Mouse (Mus musculus) urinary bladder, postnatal 10 days (tissue): ENCODE data around the gene Zfp541.

Experiments
- DNase-seq: peaks from one replicate; pipeline ENCODE4 v3.0.0; 2022; ENCODE audit warnings: low spot score

The Zfp541 gene

GRCm38 (mm10) chr7:16044531-16044930 is 17.1 kb upstream of the Zfp541 start:
- DNase-seq: no peak

GRCm38 (mm10) chr7:16045538-16045937 is 16.1 kb upstream of the Zfp541 start:
- DNase-seq: no peak

- no peak for DNase-seq
Measured at GRCm38 (mm10) chr7:16046101-16046480, 15.5 kb upstream of the Zfp541 start.

- no peak for DNase-seq
Measured at GRCm38 (mm10) chr7:16046481-16047337, 14.9 kb upstream of the Zfp541 start.

GRCm38 (mm10) chr7:16047338-16048146 is 14.1 kb upstream of the Zfp541 start, which contains the start of gene Bicra:
TSS of gene Bicra (minus strand) at chr7:16047921.
- DNase-seq: peak; percentile 50

GRCm38 (mm10) chr7:16048164-16048564 is 13.4 kb upstream of the Zfp541 start:
- peak; percentile 81 for DNase-seq

GRCm38 (mm10) chr7:16048675-16049575 is 12.7 kb upstream of the Zfp541 start:
- no peak for DNase-seq

GRCm38 (mm10) chr7:16049576-16049915 is 12.1 kb upstream of the Zfp541 start:
- no peak for DNase-seq

- no peak for DNase-seq
Measured at GRCm38 (mm10) chr7:16050600-16050999, 11.0 kb upstream of the Zfp541 start.

GRCm38 (mm10) chr7:16051883-16052595 is 9.6 kb upstream of the Zfp541 start:
- DNase-seq: no peak

GRCm38 (mm10) chr7:16052684-16053083 is 8.9 kb upstream of the Zfp541 start:
- peak; percentile 78 for DNase-seq

- DNase-seq: no peak
Measured at GRCm38 (mm10) chr7:16053105-16053504, 8.5 kb upstream of the Zfp541 start.

- DNase-seq: no peak
Measured at GRCm38 (mm10) chr7:16054966-16055365, 6.6 kb upstream of the Zfp541 start.

GRCm38 (mm10) chr7:16055665-16056064 is 5.9 kb upstream of the Zfp541 start:
- DNase-seq: no peak

- DNase-seq: no peak
Measured at GRCm38 (mm10) chr7:16056459-16057135, 5.0 kb upstream of the Zfp541 start.

- DNase-seq: no peak
Measured at GRCm38 (mm10) chr7:16057136-16057534, 4.5 kb upstream of the Zfp541 start.

GRCm38 (mm10) chr7:16062099-16062420 is 446 bp downstream of the Zfp541 start:
- DNase-seq: no peak

GRCm38 (mm10) chr7:16063490-16063889 is 1.9 kb downstream of the Zfp541 start:
- no peak for DNase-seq

GRCm38 (mm10) chr7:16070846-16071245 is 9.2 kb downstream of the Zfp541 start:
- DNase-seq: no peak

GRCm38 (mm10) chr7:16071906-16072305 is 10.3 kb downstream of the Zfp541 start:
- DNase-seq: no peak

GRCm38 (mm10) chr7:16079947-16080346 is 18.3 kb downstream of the Zfp541 start:
- DNase-seq: no peak
